Mouse (Mus musculus): Measurements from ENCODE around the gene Bend7.
A peak's percentile ranks its signal among the peaks of the same experiment; 100 is the strongest.

Bend7 gene

DNA sequence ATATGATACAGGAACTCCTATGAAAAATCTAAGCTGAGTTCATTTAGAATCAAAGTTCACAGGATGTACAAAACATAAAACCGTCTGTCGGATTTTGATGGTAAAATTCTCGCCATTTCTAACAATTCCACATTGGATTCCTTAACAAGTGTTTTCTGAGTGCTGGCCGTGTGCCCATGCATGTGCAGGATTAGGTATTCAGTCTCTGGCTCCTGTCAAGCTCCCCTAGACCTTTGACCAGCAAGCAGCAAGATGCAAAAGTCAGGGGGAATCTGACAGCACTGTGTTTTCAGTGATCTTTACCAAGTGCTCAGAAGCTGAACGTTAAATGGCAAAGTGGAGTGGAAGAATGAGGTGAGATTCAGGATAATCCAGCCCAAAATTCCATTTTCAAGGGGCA is 44.3 kb downstream of the Bend7 start:
- TF ChIP-seq GATA4 (IDR thresholded peaks at IDR 0.05; ENCODE audit: insufficient replicate concordance, low read length) = no peak

DNA sequence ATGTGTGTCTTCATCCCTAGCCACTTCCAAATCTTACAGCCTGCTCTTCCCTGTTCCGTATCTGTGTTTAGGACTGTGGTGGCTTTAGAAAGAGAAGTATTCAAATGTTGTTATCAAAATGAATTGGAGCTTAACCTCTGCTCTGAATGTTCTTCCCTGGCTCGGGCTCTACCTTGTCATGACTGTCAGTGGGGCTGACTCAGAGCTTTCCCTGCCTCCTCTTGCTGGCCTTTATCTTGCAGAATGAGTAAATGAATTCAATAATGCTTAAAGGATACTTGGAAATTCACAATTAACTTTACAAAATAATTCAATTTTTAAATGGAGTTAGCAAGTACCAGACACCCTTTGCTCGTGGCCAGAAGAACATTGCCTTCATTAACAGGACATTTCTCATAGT is 46.4 kb downstream of the Bend7 start:
- no peak for TF ChIP-seq GATA4 (IDR thresholded peaks at IDR 0.05; ENCODE audit: insufficient replicate concordance, low read length)

DNA sequence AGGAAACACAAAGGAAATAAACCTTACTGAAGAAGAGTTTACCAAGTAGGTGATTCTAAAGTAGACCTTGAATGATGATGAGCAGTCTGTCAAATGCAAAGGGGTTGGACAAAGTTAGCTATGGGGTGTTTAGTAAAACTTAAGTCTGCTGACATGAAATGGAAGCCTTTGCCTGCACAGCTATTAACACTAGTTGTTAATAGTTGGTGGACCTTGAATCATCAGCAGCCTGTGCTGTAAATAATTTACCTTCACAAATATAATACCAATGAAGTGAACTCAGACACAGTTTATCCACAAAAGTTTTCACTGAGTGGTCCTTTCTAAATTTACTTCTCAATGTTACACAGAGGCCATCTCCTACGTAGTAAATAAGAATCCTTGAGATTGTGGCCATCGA is 52.7 kb downstream of the Bend7 start:
- TF ChIP-seq GATA4 (IDR thresholded peaks at IDR 0.05; ENCODE audit: insufficient replicate concordance, low read length) = no peak

DNA sequence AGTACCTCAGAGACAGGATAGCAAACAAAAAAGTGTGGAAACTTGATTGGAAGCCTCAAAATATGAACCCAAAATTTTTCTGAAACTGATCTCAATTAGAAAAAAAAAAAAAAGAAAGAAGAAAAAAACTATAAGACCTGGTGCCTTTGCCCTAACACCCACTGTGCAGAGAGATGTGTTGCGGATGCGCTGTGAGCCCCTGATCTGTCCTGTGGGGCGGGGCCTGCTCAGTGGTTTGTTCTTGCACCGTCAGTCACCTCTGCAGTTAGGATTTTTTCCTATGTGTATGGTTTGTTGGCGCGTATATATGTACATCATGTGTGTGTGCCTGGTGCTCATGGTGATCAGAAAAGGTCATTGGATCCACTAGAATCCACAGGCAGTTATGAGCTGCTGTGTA is 56.3 kb downstream of the Bend7 start:
- no peak for TF ChIP-seq GATA4 (IDR thresholded peaks at IDR 0.05; ENCODE audit: insufficient replicate concordance, low read length)

DNA sequence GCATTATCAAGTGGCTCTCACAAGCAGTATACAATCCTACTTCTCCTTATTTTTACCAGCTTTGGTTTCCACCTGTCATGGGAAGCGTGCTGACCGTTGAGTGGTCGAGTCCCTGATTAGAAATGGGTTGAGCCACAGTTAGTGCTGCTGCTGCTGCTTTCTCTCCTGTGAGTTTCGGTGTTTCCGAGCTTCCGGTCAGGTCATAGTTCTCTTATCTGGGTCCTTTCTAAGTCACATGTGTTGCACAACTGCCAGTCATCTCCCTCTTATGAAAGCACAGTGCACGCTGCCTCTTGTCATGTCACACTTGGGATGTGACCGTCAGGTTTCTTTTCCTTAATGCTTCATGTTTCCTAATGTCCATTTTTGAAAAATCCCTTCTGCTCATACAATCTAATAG is 59.7 kb downstream of the Bend7 start:
- TF ChIP-seq GATA4 (IDR thresholded peaks at IDR 0.05; ENCODE audit: insufficient replicate concordance, low read length) = peak; percentile 62; the same call in 1 of the 2 replicates

DNA sequence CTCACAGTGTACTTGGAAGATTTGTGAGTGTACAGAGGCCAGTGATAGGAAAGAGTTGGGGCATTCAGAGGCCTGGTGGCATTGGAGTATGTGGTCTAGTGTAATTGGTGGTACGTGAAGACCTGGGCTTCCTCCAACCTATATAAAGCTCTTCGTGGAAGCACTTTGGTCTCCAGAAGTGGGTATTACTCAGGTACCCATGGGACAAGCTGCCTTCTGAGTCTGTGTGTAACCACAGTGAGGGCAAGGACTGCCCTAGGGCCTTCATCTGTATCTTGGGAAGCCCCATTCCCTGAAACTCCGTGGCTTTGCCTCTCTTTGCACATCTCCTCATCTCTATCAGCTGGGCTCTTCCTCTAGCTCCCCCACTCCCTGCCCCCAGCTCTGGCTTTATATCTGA is 64.0 kb downstream of the Bend7 start:
- TF ChIP-seq GATA4 (IDR thresholded peaks at IDR 0.05; ENCODE audit: insufficient replicate concordance, low read length) = no peak

DNA sequence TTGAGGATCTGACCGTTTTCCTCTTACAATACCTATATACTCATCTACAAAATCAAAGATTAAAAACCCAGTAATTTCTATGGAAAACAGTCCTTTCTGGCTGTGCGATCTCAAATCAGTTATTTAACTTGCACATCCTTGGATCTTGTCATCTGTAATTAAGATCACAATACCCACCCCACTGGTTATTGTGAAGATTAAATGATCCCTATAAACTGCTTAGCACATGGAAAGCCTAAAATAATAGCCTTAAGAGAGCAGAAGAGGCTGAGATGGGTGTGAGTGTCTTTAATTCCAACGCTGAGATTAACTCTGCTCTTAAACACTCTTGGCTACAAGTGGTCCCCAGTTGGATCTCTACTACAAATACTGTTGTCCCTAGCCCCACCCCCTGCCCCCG is 64.8 kb downstream of the Bend7 start:
- no peak for TF ChIP-seq GATA4 (IDR thresholded peaks at IDR 0.05; ENCODE audit: insufficient replicate concordance, low read length)

DNA sequence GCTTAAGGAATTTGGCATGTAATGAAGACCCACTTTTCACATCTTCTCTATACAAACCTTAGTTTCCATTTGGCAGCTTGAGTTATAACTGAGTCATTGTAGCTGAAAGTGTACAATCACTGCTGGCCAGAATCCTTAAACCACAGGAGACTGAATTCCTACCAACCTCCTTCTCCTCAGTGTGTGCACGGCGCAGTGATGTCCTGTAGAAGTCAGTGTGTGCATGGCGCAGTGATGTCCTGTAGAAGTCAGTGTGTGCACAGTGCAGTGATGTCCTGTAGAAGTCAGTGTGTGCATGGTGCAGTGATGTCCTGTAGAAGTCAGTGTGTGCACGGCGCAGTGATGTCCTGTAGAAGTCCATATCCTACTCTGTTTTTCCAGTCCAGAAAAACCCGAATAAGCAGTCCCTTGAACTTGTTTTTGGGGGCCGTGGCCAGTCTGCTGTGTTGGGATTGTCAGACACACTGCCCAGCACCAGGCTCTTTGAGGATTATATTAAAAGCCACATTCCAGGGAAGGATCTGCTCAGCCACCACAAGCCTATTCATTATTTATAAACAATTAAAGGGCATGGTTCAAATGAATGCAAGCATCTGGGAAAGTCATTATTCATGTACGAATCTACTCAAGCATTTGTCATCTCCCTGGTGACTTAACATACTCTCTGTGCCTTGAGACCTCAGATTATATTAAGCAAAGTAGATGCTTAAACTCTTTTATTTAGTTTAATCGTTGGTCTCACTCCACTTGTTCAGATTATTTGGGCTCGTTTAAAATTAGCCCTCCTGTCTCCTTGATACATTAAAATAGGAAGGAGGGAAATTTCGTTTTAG is 65.4 kb downstream of the Bend7 start:
- TF ChIP-seq GATA4 (IDR thresholded peaks at IDR 0.05; ENCODE audit: insufficient replicate concordance, low read length) = no peak

DNA sequence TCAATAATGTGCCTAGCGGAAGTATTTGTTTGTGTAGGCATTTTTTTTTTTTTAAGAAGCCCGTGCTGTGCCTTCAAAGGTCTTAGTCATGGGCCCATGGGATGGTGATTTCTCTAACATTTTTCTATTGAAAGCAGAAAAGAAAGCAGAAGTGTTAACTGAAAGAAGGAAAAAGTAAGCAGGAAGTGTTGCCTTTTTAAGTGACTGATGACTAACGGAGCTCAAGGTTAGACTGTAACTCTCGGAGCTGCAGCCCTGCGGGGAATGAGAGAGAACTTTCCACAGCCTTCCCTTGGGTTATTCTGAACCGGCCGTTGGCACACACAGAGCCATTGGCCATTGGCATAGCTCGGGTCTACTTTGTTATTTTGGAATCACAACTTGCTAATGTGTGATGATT is 66.4 kb downstream of the Bend7 start:
- no peak for TF ChIP-seq GATA4 (IDR thresholded peaks at IDR 0.05; ENCODE audit: insufficient replicate concordance, low read length)

DNA sequence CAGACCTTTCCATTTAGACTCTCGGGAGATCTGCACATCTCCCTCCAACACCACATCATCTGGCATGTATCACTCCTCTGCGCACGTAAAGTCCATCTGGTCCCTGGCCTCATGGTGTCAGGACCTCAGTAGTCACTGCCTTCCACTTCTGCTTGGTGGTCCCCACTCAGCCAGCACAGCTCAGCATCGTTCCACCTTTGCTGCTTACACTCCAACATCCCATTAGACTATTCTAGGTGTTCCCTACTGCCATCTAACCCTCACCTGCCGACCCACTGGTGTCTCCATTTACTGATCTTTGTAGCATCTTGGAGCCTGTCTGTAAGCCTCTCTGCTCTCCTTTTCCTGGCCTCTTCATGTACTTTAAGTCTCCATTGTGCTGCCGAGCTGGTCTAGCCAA is 67.4 kb downstream of the Bend7 start:
- TF ChIP-seq GATA4 (IDR thresholded peaks at IDR 0.05; ENCODE audit: insufficient replicate concordance, low read length) = no peak

DNA sequence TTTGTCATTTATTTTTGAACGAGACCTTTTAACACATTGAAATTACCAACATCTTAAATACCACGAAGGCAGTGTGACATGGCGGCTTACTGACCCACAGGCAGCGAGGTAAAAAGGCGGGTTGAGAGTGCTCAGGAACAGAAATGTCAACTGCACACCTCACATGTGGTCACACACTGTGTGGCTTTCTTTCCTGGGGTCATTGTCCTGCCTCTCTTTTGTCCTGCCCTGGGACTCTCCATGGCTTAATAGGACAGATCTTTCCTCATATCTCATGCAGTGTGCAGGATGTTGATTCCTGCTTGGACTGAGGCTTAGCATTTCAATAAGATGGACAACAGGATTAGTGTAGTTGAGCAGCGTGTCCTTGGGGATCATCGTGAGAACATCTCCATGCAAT is 69.6 kb downstream of the Bend7 start:
- no peak for TF ChIP-seq GATA4 (IDR thresholded peaks at IDR 0.05; ENCODE audit: insufficient replicate concordance, low read length)

DNA sequence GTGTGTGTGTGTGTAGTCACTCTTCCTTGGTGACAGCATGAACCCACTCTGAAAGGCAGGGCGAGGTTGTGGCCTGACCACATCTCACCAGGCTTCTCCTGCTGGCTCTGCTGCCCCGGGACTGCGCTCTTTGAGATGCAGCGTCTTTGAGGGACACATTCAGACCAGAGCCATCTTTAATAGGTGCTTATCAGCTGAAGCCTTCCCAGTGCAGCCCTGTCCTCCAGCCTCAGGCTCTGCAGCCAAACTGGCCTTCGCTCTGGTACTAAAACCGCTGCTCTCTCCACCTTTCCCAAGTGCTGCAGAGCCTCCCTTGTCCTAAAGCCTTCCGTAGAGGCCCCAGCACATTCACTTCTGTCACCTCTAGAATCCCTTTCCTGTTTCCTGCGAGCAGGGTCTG is 74.0 kb downstream of the Bend7 start:
- TF ChIP-seq GATA4 (IDR thresholded peaks at IDR 0.05; ENCODE audit: insufficient replicate concordance, low read length) = no peak

DNA sequence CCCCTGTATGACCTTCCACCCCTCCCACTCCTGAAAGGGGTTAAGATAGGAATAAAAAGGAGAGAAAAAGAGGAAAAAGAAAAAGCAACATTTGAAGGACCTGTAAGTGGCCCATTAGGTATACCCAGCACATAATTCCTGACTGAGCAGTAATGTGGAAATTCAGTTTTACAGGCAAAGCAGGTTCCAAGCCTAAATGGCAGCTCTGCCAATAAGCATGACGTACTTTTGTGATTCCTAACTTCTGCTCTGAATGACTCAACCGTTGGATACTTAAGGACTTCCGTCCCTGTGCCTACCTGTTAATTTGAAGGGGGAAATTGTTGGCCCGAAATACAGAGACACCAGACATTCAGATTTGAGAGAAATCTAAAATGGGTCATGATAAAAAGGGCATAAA is 74.9 kb downstream of the Bend7 start:
- no peak for TF ChIP-seq GATA4 (IDR thresholded peaks at IDR 0.05; ENCODE audit: insufficient replicate concordance, low read length)

DNA sequence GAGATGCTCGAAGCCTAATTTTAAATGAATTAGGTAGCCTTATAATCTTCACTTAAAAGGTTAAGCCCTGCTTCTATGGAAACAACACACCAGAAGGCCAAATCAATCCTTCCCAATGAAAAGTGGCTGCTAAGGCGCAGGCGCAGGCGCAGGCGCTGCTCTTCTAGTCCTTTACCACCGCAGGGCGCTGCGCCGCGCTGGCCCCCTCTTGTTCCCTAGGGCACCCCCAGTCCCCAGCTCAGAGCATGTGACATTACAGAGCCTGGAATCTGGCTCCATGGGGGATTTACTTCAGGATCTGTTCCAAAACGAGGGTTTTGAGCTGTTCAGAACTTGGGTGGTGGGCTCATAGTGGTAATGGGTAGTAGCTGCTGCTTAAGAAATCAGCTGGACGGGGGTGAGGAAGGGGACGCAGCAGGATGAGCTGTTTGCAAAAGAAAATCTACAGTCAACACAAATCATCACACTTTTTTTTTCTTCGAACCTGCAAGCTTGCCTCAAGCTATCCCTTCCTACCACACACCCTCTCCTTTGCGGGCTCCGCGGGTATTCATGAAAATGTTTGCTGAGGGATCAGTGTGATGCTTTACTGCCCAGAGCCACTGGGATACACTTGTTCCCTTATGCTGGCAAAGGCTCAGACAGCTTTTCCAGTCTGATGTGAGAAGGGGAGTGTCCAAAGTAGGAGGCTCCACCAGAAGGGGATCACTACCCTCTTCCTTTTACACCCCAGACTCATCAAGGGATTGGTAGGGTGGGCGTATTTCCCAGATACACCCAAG is 85.0 kb downstream of the Bend7 start:
- no peak for TF ChIP-seq GATA4 (IDR thresholded peaks at IDR 0.05; ENCODE audit: insufficient replicate concordance, low read length)

DNA sequence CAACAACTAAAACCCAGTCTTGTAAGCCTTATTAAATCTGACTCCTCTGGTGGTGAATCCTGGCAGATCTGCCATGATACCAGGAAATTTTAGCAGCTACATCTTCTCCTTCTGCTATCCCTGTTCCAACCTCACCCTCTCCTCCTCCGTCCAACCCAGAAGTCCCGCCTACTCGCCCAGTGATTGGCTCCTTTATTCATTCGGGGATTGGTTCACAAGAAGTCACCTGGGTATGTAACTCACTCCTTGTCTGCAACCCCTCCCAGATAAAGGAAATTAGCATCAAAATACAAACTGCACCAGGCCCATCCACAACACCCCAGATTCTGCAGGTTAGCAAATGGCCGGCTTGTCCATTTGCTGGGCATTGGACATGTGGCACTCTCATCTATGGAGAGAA is 98.7 kb downstream of the Bend7 start:
- no peak for TF ChIP-seq GATA4 (IDR thresholded peaks at IDR 0.05; ENCODE audit: insufficient replicate concordance, low read length)

DNA sequence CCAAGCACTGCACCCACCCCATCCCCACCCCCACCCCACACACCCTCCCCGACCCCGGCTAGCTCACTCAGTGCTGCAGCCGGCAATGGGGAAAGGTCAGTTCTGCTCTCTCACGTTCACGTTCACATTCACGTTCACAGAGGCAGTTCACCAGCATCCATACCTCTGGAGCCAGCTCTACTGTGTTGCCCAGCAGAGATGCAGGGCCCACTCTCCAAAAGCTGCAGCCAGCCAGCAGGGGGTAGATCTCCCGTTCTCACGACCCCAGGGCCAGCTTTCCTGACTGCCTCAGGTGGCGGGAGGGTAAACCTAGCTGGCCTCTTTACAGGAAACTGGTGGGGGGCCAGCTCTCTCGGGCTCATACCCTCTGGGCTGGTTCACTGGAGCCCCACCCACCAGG is 100.0 kb downstream of the Bend7 start:
- no peak for TF ChIP-seq GATA4 (IDR thresholded peaks at IDR 0.05; ENCODE audit: insufficient replicate concordance, low read length)

Measured in liver, adult (tissue).